Mouse (Mus musculus): ENCODE data around the gene Rasal1. TPM values are rescaled to one million over a fixed set of nuclear protein-coding genes. Genes with fewer than 3 reads are reported as not detected.

The Rasal1 gene
- not detected in 2 replicates for polyA plus RNA-seq (2012; ENCODE audit: insufficient read depth, insufficient read length, missing spikeins)

- Histone ChIP-seq H3K27ac (replicated peaks; ENCODE audit: low read depth, low read length) (no peak within 1 kb of the TSS), H3K4me1 (ENCODE audit: control insufficient read depth, insufficient read depth, insufficient read length, low read length) (peaks cover 2% of the 10 kb centered on the region; the same call in 1 of the 2 replicates), H3K4me3 (ENCODE audit: insufficient read depth, low read depth, low read length) (peak within 1 kb of the TSS; percentile 38)
These were observed at the start of gene Rasal1 for GRCm38 (mm10) chr5:120648569-120649373. Gene Rasal1 (plus strand): TSS chr5:120648812.

GRCm38 (mm10) chr5:120599625-120600024 is 49.0 kb upstream of the Rasal1 start:
- Histone ChIP-seq H3K4me3 (ENCODE audit: insufficient read depth, low read depth, low read length) (no peak overlapping the region), H3K27ac (replicated peaks; ENCODE audit: low read depth, low read length) (no peak overlapping the region), H3K4me1 (ENCODE audit: control insufficient read depth, insufficient read depth, insufficient read length, low read length) (no peaks in the 10 kb centered on the region)

GRCm38 (mm10) chr5:120600946-120601668 is 47.5 kb upstream of the Rasal1 start:
- Histone ChIP-seq H3K27ac (replicated peaks; ENCODE audit: low read depth, low read length) (no peak overlapping the region), H3K4me1 (ENCODE audit: control insufficient read depth, insufficient read depth, insufficient read length, low read length) (no peaks in the 10 kb centered on the region), H3K4me3 (ENCODE audit: insufficient read depth, low read depth, low read length) (no peak overlapping the region)

GRCm38 (mm10) chr5:120602210-120602609 is 46.4 kb upstream of the Rasal1 start:
- Histone ChIP-seq H3K4me1 (ENCODE audit: control insufficient read depth, insufficient read depth, insufficient read length, low read length) (no peaks in the 10 kb centered on the region), H3K4me3 (ENCODE audit: insufficient read depth, low read depth, low read length) (no peak overlapping the region), H3K27ac (replicated peaks; ENCODE audit: low read depth, low read length) (no peak overlapping the region)

GRCm38 (mm10) chr5:120603515-120603914 is 45.1 kb upstream of the Rasal1 start:
- Histone ChIP-seq H3K4me3 (ENCODE audit: insufficient read depth, low read depth, low read length) (no peak overlapping the region), H3K4me1 (ENCODE audit: control insufficient read depth, insufficient read depth, insufficient read length, low read length) (no peaks in the 10 kb centered on the region), H3K27ac (replicated peaks; ENCODE audit: low read depth, low read length) (no peak overlapping the region)

GRCm38 (mm10) chr5:120604839-120605238 is 43.8 kb upstream of the Rasal1 start:
- peak overlapping the region; percentile 33 for H3K4me3 ChIP-seq (ENCODE audit: insufficient read depth, low read depth, low read length)
- H3K4me1 ChIP-seq (ENCODE audit: control insufficient read depth, insufficient read depth, insufficient read length, low read length), result no peaks in the 10 kb centered on the region
- H3K27ac ChIP-seq (replicated peaks; ENCODE audit: low read depth, low read length), result no peak overlapping the region

- Histone ChIP-seq H3K27ac (replicated peaks; ENCODE audit: low read depth, low read length) (no peak overlapping the region), H3K4me3 (ENCODE audit: insufficient read depth, low read depth, low read length) (peak overlapping the region; percentile 33)
These were observed 43.4 kb upstream of the Rasal1 start for GRCm38 (mm10) chr5:120605241-120605661.

GRCm38 (mm10) chr5:120605688-120606087 is 42.9 kb upstream of the Rasal1 start:
- Histone ChIP-seq H3K4me1 (ENCODE audit: control insufficient read depth, insufficient read depth, insufficient read length, low read length) (no peaks in the 10 kb centered on the region), H3K4me3 (ENCODE audit: insufficient read depth, low read depth, low read length) (no peak overlapping the region), H3K27ac (replicated peaks; ENCODE audit: low read depth, low read length) (no peak overlapping the region)

More at GRCm38 (mm10) chr5:120605241-120605661, 43.4 kb upstream of the Rasal1 start:
- H3K4me1 ChIP-seq (ENCODE audit: control insufficient read depth, insufficient read depth, insufficient read length, low read length), result no peaks in the 10 kb centered on the region

- no peak overlapping the region for H3K4me3 ChIP-seq (ENCODE audit: insufficient read depth, low read depth, low read length)
- H3K4me1 ChIP-seq (ENCODE audit: control insufficient read depth, insufficient read depth, insufficient read length, low read length), result 0 out of 2 replicates have a peak, but pooled peaks cover 3% of the 10 kb centered on the region
- H3K27ac ChIP-seq (replicated peaks; ENCODE audit: low read depth, low read length), result no peak overlapping the region
These were observed 41.9 kb upstream of the Rasal1 start for GRCm38 (mm10) chr5:120606590-120607200.

GRCm38 (mm10) chr5:120607335-120607734 is 41.3 kb upstream of the Rasal1 start:
- 0 out of 2 replicates have a peak, but pooled peaks cover 3% of the 10 kb centered on the region for H3K4me1 ChIP-seq (ENCODE audit: control insufficient read depth, insufficient read depth, insufficient read length, low read length)
- no peak overlapping the region for H3K27ac ChIP-seq (replicated peaks; ENCODE audit: low read depth, low read length)
- no peak overlapping the region for H3K4me3 ChIP-seq (ENCODE audit: insufficient read depth, low read depth, low read length)

- no peak overlapping the region for H3K4me3 ChIP-seq (ENCODE audit: insufficient read depth, low read depth, low read length)
- no peak overlapping the region for H3K27ac ChIP-seq (replicated peaks; ENCODE audit: low read depth, low read length)
- peaks cover 8% of the 10 kb centered on the region; the same call in 1 of the 2 replicates for H3K4me1 ChIP-seq (ENCODE audit: control insufficient read depth, insufficient read depth, insufficient read length, low read length)
These were observed 39.3 kb upstream of the Rasal1 start for GRCm38 (mm10) chr5:120609246-120609775.

GRCm38 (mm10) chr5:120610906-120611305 is 37.7 kb upstream of the Rasal1 start:
- no peak overlapping the region for H3K27ac ChIP-seq (replicated peaks; ENCODE audit: low read depth, low read length)
- H3K4me3 ChIP-seq (ENCODE audit: insufficient read depth, low read depth, low read length), result peak overlapping the region; percentile 82; the same call in 1 of the 2 replicates
- H3K4me1 ChIP-seq (ENCODE audit: control insufficient read depth, insufficient read depth, insufficient read length, low read length), result peaks cover 8% of the 10 kb centered on the region; the same call in 1 of the 2 replicates

GRCm38 (mm10) chr5:120611416-120611815 is 37.2 kb upstream of the Rasal1 start:
- Histone ChIP-seq H3K4me1 (ENCODE audit: control insufficient read depth, insufficient read depth, insufficient read length, low read length) (peaks cover 8% of the 10 kb centered on the region; the same call in 1 of the 2 replicates), H3K4me3 (ENCODE audit: insufficient read depth, low read depth, low read length) (peak overlapping the region; percentile 82), H3K27ac (replicated peaks; ENCODE audit: low read depth, low read length) (no peak overlapping the region)

GRCm38 (mm10) chr5:120612442-120612821 is 36.2 kb upstream of the Rasal1 start, which contains the start of the genes Rita1 and Ddx54:
Gene Rita1 (minus strand): TSS chr5:120612589.
Gene Ddx54 (plus strand): TSS chr5:120612739.
- Histone ChIP-seq H3K27ac (replicated peaks; ENCODE audit: low read depth, low read length) (peak within 1 kb of the TSS; percentile 98), H3K4me1 (ENCODE audit: control insufficient read depth, insufficient read depth, insufficient read length, low read length) (peaks cover 8% of the 10 kb centered on the region; the same call in 1 of the 2 replicates), H3K4me3 (ENCODE audit: insufficient read depth, low read depth, low read length) (peak within 1 kb of the TSS; percentile 85)

All from brown adipose tissue, adult 24 weeks (tissue).